Mouse (Mus musculus) MEL (cell line): ENCODE data around the gene Usp40. TPM values are rescaled to one million over a fixed set of nuclear protein-coding genes. Genes with fewer than 3 reads are reported as not detected.

Experiments
- DNase-seq: peaks from one replicate; pipeline ENCODE4 v3.0.0; 2011; ENCODE audit warnings: low read depth, low spot score
- H3K27ac ChIP-seq: 2 replicates; pipeline ENCODE4 v1.5.1; 2012; ENCODE audit warnings: low read depth, mild to moderate bottlenecking, control low read depth, low read length, moderate library complexity; ENCODE audit not compliant: control insufficient read depth
- H3K27me3 ChIP-seq, 2 experiments: fragments of 150-350 bp in 1 of 2; sonication (generic) in 1 of 2; 2 replicates each; pipeline ENCODE4 v1.6.1; 2012; ENCODE audit warnings: low read length in 2 of 2, mild to moderate bottlenecking in 2 of 2, improper control_type of control experiment in 1 of 2, moderate library complexity in 1 of 2; ENCODE audit not compliant: insufficient read depth in 2 of 2, control insufficient read depth in 1 of 2
- H3K36me3 ChIP-seq, 2 experiments: 2 replicates each; pipeline ENCODE4 v1.6.1; 2012 to 2014; ENCODE audit warnings: low read length in 2 of 2, improper control_type of control experiment in 1 of 2, inconsistent platforms in 1 of 2, mild to moderate bottlenecking in 1 of 2; ENCODE audit not compliant: insufficient read depth in 2 of 2, control insufficient read depth in 1 of 2
- H3K4me1 ChIP-seq, 2 experiments: fragments of 150-350 bp in 1 of 2; sonication (generic) in 1 of 2; 2 replicates each; pipeline ENCODE4 v1.6.1; 2012; ENCODE audit warnings: low read length in 2 of 2, improper control_type of control experiment in 1 of 2, mild to moderate bottlenecking in 1 of 2; ENCODE audit not compliant: insufficient read depth in 2 of 2, control insufficient read depth in 1 of 2
- H3K4me3 ChIP-seq, 2 experiments: fragments of 150-350 bp in 1 of 2; sonication (generic) in 1 of 2; 2 replicates each; pipeline ENCODE4 v1.5.1; 2012; ENCODE audit warnings: low read depth in 2 of 2, low read length in 2 of 2, mild to moderate bottlenecking in 2 of 2, moderate library complexity in 2 of 2, control low read depth in 1 of 2, improper control_type of control experiment in 1 of 2; ENCODE audit not compliant: control insufficient read depth in 1 of 2, insufficient read depth in 1 of 2
- H3K79me2 ChIP-seq: 2 replicates; pipeline ENCODE4 v1.6.1; 2012; ENCODE audit warnings: mild to moderate bottlenecking, low read length, moderate library complexity; ENCODE audit not compliant: control insufficient read depth, poor library complexity, insufficient read depth
- H3K9ac ChIP-seq: 2 replicates; pipeline ENCODE4 v1.6.1; 2012; ENCODE audit warnings: low read depth, mild to moderate bottlenecking, control low read depth, low read length, moderate library complexity; ENCODE audit not compliant: control insufficient read depth, poor library complexity, severe bottlenecking
- H3K9me3 ChIP-seq: fragments of 150-350 bp; sonication (generic); replicated peaks from 2 replicates; pipeline ENCODE4 v1.6.1; 2012; ENCODE audit warnings: mild to moderate bottlenecking, low read length, improper control_type of control experiment, moderate library complexity; ENCODE audit not compliant: insufficient read depth
- CHD1 ChIP-seq: IDR thresholded peaks from 2 replicates; pipeline ENCODE4 v1.6.1; 2012; ENCODE audit warnings: low read depth, mild to moderate bottlenecking, inconsistent platforms, low read length, improper control_type of control experiment
- CHD2 ChIP-seq: IDR thresholded peaks from 2 replicates; pipeline ENCODE4 v1.6.1; 2011; ENCODE audit warnings: low read length, improper control_type of control experiment
- CTCF ChIP-seq, 3 experiments: IDR thresholded peaks in 2 of 3; conservative IDR thresholded peaks in 1 of 3; 2 replicates each; pipeline ENCODE4 v1.5.1; 2011 to 2012; ENCODE audit warnings: low read length in 3 of 3, low read depth in 2 of 3, mild to moderate bottlenecking in 2 of 3, improper control_type of control experiment in 1 of 3, inconsistent platforms in 1 of 3, mixed read lengths in 1 of 3, moderate library complexity in 1 of 3; ENCODE audit not compliant: control insufficient read depth in 1 of 3, insufficient read depth in 1 of 3, poor library complexity in 1 of 3, severe bottlenecking in 1 of 3
- E2F4 ChIP-seq: IDR thresholded peaks from 2 replicates; pipeline ENCODE4 v1.6.1; 2011; ENCODE audit warnings: low read depth, low read length, improper control_type of control experiment, borderline replicate concordance
- GATA1 ChIP-seq: IDR thresholded peaks from 2 replicates; pipeline ENCODE4 v1.6.1; 2011; ENCODE audit warnings: low read depth, low read length, improper control_type of control experiment
- HCFC1 ChIP-seq: IDR thresholded peaks from 2 replicates; pipeline ENCODE4 v1.6.1; 2012; ENCODE audit warnings: low read depth, mild to moderate bottlenecking, inconsistent platforms, low read length, improper control_type of control experiment, moderate library complexity
- KAT2A ChIP-seq: conservative IDR thresholded peaks from 2 replicates; pipeline ENCODE4 v1.6.1; 2012; ENCODE audit warnings: low read depth, low read length, improper control_type of control experiment, inconsistent platforms
- MEF2A ChIP-seq: IDR thresholded peaks from 2 replicates; pipeline ENCODE4 v1.6.1; 2014; ENCODE audit warnings: low read depth, mild to moderate bottlenecking, inconsistent platforms, low read length, improper control_type of control experiment; ENCODE audit not compliant: poor library complexity, insufficient replicate concordance, severe bottlenecking; ENCODE audit errors: extremely low read depth
- MYB ChIP-seq: IDR thresholded peaks from 2 replicates; pipeline ENCODE4 v1.6.1; 2011; ENCODE audit warnings: mild to moderate bottlenecking, low read depth, low read length, improper control_type of control experiment
- MYC ChIP-seq: IDR thresholded peaks from 2 replicates; pipeline ENCODE4 v1.6.1; 2011; ENCODE audit warnings: low read depth, mild to moderate bottlenecking, low read length, improper control_type of control experiment, moderate library complexity
- NELFE ChIP-seq: IDR thresholded peaks from 2 replicates; pipeline ENCODE4 v1.6.1; 2011; ENCODE audit warnings: low read depth, low read length, improper control_type of control experiment
- POLR2AphosphoS5 ChIP-seq: IDR thresholded peaks from 2 replicates; pipeline ENCODE4 v1.6.1; 2012; ENCODE audit warnings: low read depth, borderline replicate concordance, mild to moderate bottlenecking, inconsistent platforms, low read length, moderate library complexity, mixed read lengths
- RAD21 ChIP-seq: IDR thresholded peaks from 2 replicates; pipeline ENCODE4 v1.6.1; 2011; ENCODE audit warnings: mild to moderate bottlenecking, low read depth, low read length, improper control_type of control experiment
- RCOR1 ChIP-seq: IDR thresholded peaks from 2 replicates; pipeline ENCODE4 v1.6.1; 2012; ENCODE audit warnings: low read depth, mild to moderate bottlenecking, inconsistent platforms, low read length, improper control_type of control experiment
- SIN3A ChIP-seq: IDR thresholded peaks from 2 replicates; pipeline ENCODE4 v1.6.1; 2012; ENCODE audit warnings: low read length, improper control_type of control experiment, inconsistent platforms
- SMC3 ChIP-seq: IDR thresholded peaks from 2 replicates; pipeline ENCODE4 v1.6.1; 2011; ENCODE audit warnings: low read depth, low read length, improper control_type of control experiment
- TBP ChIP-seq: IDR thresholded peaks from 2 replicates; pipeline ENCODE4 v1.8.0; 2011; ENCODE audit warnings: low read depth, low read length, improper control_type of control experiment
- USF1 ChIP-seq: IDR thresholded peaks from 2 replicates; pipeline ENCODE4 v1.6.1; 2014; ENCODE audit warnings: low read depth, mild to moderate bottlenecking, inconsistent platforms, low read length, improper control_type of control experiment, moderate library complexity
- ZC3H11A ChIP-seq: IDR thresholded peaks from 2 replicates; pipeline ENCODE4 v1.6.1; 2012; ENCODE audit warnings: low read depth, mild to moderate bottlenecking, inconsistent platforms, low read length, improper control_type of control experiment
- ZNF384 ChIP-seq: IDR thresholded peaks from 2 replicates; pipeline ENCODE4 v1.6.1; 2012; ENCODE audit warnings: low read depth, mild to moderate bottlenecking, inconsistent platforms, low read length, improper control_type of control experiment
- polyA plus RNA-seq, 2 experiments: library from polyadenylated mRNA; stranded (reverse) in 1 of 2; unstranded in 1 of 2; fragments of >175 nt in 1 of 2; fragments of >200 nt in 1 of 2; gene quantifications; 2 replicates each; pipeline versions ENCODE4 v1.2.1 to v1.2.4; 2012; ENCODE audit warnings: low replicate concordance in 2 of 2, low read depth in 1 of 2; ENCODE audit not compliant: insufficient read length in 2 of 2, insufficient read depth in 1 of 2, missing spikeins in 1 of 2
- total RNA-seq: library from RNA; depleted of rRNA; stranded (reverse); fragments of 300-350 nt; gene quantifications from 2 replicates; pipeline ENCODE4 v1.2.3, GENCODE M21; 2012

The Usp40 gene
- total and polyA plus RNA-seq, 3 experiments, result 8.9 to 10.1 TPM; not detected in 1

DNA sequence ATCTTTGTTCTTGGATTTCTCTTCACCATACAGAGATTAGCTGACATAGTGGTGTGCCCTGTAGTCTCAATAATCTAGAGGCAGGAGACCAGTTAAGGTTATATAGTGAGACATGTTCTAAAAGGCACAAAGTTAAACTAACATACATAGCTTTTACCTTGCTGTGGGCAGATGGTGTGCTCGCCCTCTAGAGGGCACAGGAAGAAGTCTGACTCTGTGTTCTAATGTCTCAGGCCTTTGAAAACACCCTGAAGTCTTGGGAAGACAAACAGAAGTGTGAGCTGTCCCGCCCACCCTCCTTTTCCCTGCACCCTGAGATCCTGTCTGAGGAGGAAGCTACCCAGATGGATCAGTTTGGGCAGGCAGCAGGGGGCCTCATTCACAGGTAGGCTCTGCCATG is 71.8 kb downstream of the Usp40 start:
- DNase-seq, result peak; percentile 62
- no peaks in the 10 kb centered on the region for H3K79me2 ChIP-seq
- TF ChIP-seq CTCF (IDR thresholded peaks at IDR 0.05 in 2 of 3, conservative IDR thresholded peaks at IDR 0.05 in 1 of 3; ENCODE audit: control insufficient read depth in 1 of 3, insufficient read depth in 1 of 3, low read depth in 2 of 3, low read length in 3 of 3, poor library complexity in 1 of 3, severe bottlenecking in 1 of 3) (peak; percentile 52 to 72 (median 67)), ZNF384 (no peak), MEF2A (no peak), RAD21 (peak; percentile 62), ZC3H11A (no peak), SMC3 (peak; percentile 62)
- no peaks in the 10 kb centered on the region for H3K27me3 ChIP-seq
- no peak overlapping the region for H3K4me3 ChIP-seq
- H3K9me3 ChIP-seq, result no peaks in the 10 kb centered on the region
- H3K27ac ChIP-seq, result no peak overlapping the region
- peaks cover 5 to 23% of the 10 kb centered on the region in 2 experiments for H3K4me1 ChIP-seq
- H3K9ac ChIP-seq, result no peak overlapping the region
- peaks cover 15 to 19% of the 10 kb centered on the region in 2 experiments for H3K36me3 ChIP-seq

DNA sequence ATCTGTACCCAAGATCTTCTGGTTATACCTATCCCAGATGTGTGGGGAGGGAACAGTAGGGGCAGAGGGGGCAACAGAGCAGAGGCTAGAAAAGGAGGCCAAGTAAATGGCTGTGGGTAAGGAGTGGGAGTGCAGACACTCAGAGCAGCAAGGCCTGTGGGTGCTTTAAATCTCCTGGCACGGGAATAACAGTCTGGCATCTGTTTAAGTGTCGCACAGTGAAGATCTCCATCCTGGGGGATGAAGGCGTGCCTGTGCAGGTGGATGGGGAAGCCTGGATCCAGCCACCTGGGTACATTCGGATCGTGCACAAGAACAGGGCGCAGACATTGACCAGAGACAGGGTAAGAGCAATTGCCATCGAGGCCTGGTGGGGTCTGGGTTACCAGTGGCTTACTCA is 72.3 kb downstream of the Usp40 start:
- Histone ChIP-seq H3K36me3 (peaks cover 13 to 19% of the 10 kb centered on the region in 2 experiments), H3K27me3 (no peaks in the 10 kb centered on the region), H3K79me2 (no peaks in the 10 kb centered on the region), H3K9ac (no peak overlapping the region), H3K27ac (no peak overlapping the region), H3K4me3 (no peak overlapping the region), H3K4me1 (peaks cover 5 to 23% of the 10 kb centered on the region in 2 experiments), H3K9me3 (no peaks in the 10 kb centered on the region)
- no peak for DNase-seq
- no peak for TF ChIP-seq SIN3A
- no peak for TF ChIP-seq CTCF (IDR thresholded peaks at IDR 0.05 in 2 of 3, conservative IDR thresholded peaks at IDR 0.05 in 1 of 3; ENCODE audit: control insufficient read depth in 1 of 3, insufficient read depth in 1 of 3, low read depth in 2 of 3, low read length in 3 of 3, poor library complexity in 1 of 3, severe bottlenecking in 1 of 3)
- TF ChIP-seq RAD21, result no peak
- no peak for TF ChIP-seq CHD2
- no peak for TF ChIP-seq RCOR1
- no peak for TF ChIP-seq MYC
- TF ChIP-seq HCFC1, result no peak
- TF ChIP-seq MYB, result no peak
- TF ChIP-seq KAT2A, result no peak
- TF ChIP-seq GATA1, result no peak
- no peak for TF ChIP-seq NELFE
- no peak for TF ChIP-seq TBP
- TF ChIP-seq USF1, result no peak
- no peak for TF ChIP-seq E2F4
- no peak for TF ChIP-seq CHD1
- TF ChIP-seq POLR2AphosphoS5, result no peak
